Mouse (Mus musculus): ENCODE measurements around the gene Ajuba. TPM values are rescaled to one million over a fixed set of nuclear protein-coding genes. Genes with fewer than 3 reads are reported as not detected.
"Not testable (repeated sequence)": the region's sequence is repeated elsewhere in the genome, so short reads cannot be mapped to it uniquely, and the experiment has no call there.

Ajuba gene
- polyA plus RNA-seq (2016; fragmentation: Nextera tagmentation; extraction: Ambion mirVana) = 67.8 and 69.0 TPM in 2 replicates

DNA sequence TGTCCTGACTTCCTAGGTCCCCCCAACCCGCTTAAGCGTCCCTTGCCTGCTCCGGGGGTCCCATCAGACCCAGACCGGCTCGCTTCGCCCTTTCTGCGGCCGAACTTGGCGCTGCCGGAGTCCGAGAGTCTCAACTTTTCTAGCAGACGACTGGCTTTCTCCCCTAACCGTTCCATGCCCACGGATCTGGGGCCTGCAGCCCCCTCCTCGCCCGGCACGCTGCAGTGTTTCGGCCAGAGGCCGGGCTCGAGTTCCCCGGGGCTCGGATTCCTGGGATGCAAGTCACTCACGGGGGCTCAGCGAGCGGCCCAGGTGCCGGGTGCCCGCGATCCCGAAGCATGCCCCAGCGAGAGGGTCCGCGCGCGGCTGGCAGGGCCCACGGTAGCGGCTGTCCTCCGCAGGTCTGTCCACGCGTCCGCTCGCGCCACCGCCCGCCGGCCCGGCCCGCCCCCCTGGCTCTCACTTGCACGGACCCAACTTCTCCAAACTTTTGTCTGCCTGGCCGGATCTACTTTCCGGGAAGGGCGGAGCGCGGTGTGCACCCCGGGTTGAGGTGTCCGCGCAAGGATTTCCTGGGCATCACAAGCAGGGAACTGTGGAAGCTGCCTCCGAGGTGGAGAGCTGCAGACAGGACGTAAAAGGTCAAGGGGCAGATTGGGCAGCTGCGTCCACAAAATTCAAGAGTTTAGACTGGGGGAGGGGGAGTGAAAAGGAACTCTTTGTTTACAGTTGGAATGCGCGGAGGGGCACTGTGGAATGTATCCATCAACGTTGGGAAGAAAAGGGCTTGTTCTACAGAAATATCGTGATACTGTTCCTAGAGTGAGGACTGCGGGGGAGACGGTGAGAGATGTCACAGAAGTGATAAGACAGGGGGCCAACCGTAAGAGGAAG, at the start of gene Ajuba:
Ajuba (minus strand) TSS at position 470 of the 894 bp plus-strand sequence.
- peaks cover 27% of the 10 kb centered on the region for H3K4me1 ChIP-seq
- under 1% methylated on average over 66 of the region's 66 CpGs for WGBS

DNA sequence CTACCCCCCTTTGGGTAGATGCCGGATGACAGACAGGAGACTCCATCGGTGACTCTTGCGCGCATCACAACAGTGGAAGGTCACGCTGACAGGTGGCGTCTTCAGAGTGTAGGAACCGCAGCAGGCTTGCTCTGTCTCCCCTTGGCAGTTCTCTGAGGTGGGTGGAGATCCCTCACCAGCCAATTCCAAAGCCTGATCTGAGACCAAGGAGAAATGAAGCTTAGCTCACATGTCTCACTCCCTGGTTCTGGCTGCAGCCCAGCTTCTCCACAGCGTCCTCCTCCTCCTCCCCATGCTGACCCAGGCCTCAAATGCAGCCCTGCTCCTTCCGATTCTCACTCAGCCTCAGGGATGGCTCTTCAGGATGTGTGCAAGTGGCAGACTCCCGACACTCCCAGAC, 47.6 kb upstream of the Ajuba start:
- no peaks in the 10 kb centered on the region for H3K9me3 ChIP-seq
- no peak overlapping the region for H3K4me3 ChIP-seq
- 53% methylated on average over 10 of the region's 10 CpGs for WGBS
- 0 out of 2 replicates have a peak, but pooled peaks cover 1% of the 10 kb centered on the region for H3K36me3 ChIP-seq
- no peak overlapping the region for H3K9ac ChIP-seq
- H3K4me1 ChIP-seq = no peaks in the 10 kb centered on the region
- H3K27me3 ChIP-seq = 0 out of 2 replicates have a peak, but pooled peaks cover 5% of the 10 kb centered on the region
- no peak overlapping the region for H3K4me2 ChIP-seq (replicated peaks)
- ATAC-seq (ENCODE audit: insufficient number of reproducible peaks, insufficient read depth, low FRiP score, low TSS enrichment) = no peak
- no peak overlapping the region for H3K27ac ChIP-seq

More for the DNA sequence above, at the start of gene Ajuba:
- H3K4me3 ChIP-seq = peak within 1 kb of the TSS; percentile 95
- ATAC-seq (ENCODE audit: insufficient number of reproducible peaks, insufficient read depth, low FRiP score, low TSS enrichment) = peak; percentile 54; the same call in 1 of the 2 replicates
- no peaks in the 10 kb centered on the region for H3K27me3 ChIP-seq
- peak within 1 kb of the TSS; percentile 99 for H3K9ac ChIP-seq
- H3K9me3 ChIP-seq = no peaks in the 10 kb centered on the region
- peak within 1 kb of the TSS; percentile 66 for H3K4me2 ChIP-seq (replicated peaks)
- peak within 1 kb of the TSS; percentile 96 for H3K27ac ChIP-seq
- H3K36me3 ChIP-seq = peaks cover 12% of the 10 kb centered on the region

DNA sequence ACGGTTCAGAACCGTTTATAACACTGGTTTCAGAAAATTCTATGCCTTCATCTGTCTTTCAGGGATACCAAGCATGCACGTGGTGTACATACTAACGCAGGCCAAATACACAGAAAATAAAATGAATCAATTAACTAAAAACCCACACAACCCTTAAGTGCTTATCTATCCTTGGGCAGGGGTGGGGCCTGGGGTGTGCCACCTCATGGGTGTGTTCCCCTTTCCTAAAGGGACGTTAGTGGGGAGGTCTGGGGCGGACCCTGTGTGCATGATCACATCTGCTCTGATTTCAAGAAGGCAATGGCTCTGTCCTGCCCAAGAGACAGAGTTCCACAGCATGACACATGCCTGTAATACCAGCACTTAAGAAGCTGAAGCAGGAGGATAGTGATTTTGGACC, 46.0 kb upstream of the Ajuba start:
- H3K9ac ChIP-seq = no peak overlapping the region
- 0 out of 2 replicates have a peak, but pooled peaks cover 5% of the 10 kb centered on the region for H3K27me3 ChIP-seq
- H3K4me3 ChIP-seq = no peak overlapping the region
- H3K4me1 ChIP-seq = no peaks in the 10 kb centered on the region
- H3K4me2 ChIP-seq (replicated peaks) = no peak overlapping the region
- H3K36me3 ChIP-seq = no peaks in the 10 kb centered on the region
- 85% methylated on average over 6 of the region's 6 CpGs for WGBS
- no peak for ATAC-seq (ENCODE audit: insufficient number of reproducible peaks, insufficient read depth, low FRiP score, low TSS enrichment)
- no peaks in the 10 kb centered on the region for H3K9me3 ChIP-seq
- no peak overlapping the region for H3K27ac ChIP-seq

DNA sequence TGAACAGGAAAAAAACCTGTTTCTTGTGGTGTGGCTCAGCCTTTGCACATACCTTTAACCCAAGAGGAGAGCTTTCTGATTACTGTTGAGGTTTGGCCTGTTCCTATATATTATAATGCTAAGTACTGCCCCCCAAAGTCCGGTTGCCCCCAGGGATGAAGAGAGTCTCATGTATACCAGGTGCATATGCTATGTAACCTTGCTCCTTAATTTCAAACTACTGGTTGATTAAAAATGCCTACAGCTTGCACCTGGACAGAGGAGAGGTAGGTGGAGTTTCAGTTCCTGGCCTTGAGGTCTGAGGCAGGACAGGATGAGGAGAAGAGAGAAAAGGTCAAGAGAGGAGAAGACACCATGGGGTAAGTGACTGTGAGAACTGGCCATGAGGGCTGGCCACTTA, 43.8 kb upstream of the Ajuba start, which contains the start of gene Psmb11:
Psmb11 (plus strand) TSS at position 301 of the 400 bp plus-strand sequence.
- no peak for ATAC-seq (ENCODE audit: insufficient number of reproducible peaks, insufficient read depth, low FRiP score, low TSS enrichment)
- H3K4me1 ChIP-seq = 0 out of 2 replicates have a peak, but pooled peaks cover 5% of the 10 kb centered on the region
- H3K27ac ChIP-seq = no peak within 1 kb of the TSS
- WGBS = 78% methylated on average over 1 of the region's 1 CpGs
- no peak within 1 kb of the TSS for H3K4me3 ChIP-seq
- H3K4me2 ChIP-seq (replicated peaks) = no peak within 1 kb of the TSS
- H3K9ac ChIP-seq = no peak within 1 kb of the TSS
- H3K36me3 ChIP-seq = peaks cover 5% of the 10 kb centered on the region; the same call in 1 of the 2 replicates
- no peaks in the 10 kb centered on the region for H3K9me3 ChIP-seq
- 0 out of 2 replicates have a peak, but pooled peaks cover 5% of the 10 kb centered on the region for H3K27me3 ChIP-seq

DNA sequence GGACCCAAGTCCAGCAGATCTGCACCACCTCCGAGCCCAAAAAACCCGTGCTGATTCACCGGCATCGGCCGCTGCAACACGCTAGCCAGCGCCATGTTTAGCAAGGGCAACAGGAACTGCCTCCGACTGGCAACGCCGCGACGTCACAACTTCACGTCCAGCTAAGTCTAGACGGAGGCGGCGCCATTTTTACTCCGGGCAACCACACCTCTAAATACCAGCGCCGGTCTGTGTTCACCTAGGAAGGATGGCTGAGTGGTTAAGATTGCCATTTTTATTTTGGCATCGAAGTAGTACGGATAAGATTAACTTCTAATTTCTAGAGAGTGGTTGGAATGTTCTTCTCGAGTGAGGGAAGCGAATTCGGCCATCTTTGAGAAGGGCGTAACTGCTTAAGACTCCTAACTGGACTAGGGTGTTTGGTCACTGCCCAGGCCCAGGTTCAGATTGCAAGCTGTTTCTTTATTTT, 40.6 kb upstream of the Ajuba start, which contains the start of gene Psmb5:
Psmb5 (minus strand) TSS at position 126 of the 469 bp plus-strand sequence.
- under 1% methylated on average over 25 of the region's 25 CpGs for WGBS
- Histone ChIP-seq H3K36me3 (peaks cover 27% of the 10 kb centered on the region), H3K9me3 (no peaks in the 10 kb centered on the region), H3K27me3 (no peaks in the 10 kb centered on the region), H3K4me2 (replicated peaks) (peak within 1 kb of the TSS; percentile 67), H3K27ac (peak within 1 kb of the TSS; percentile 86), H3K4me1 (0 out of 2 replicates have a peak, but pooled peaks cover 5% of the 10 kb centered on the region), H3K9ac (peak within 1 kb of the TSS; percentile 86), H3K4me3 (peak within 1 kb of the TSS; percentile 88)
- peak; percentile 81 for ATAC-seq (ENCODE audit: insufficient number of reproducible peaks, insufficient read depth, low FRiP score, low TSS enrichment)

DNA sequence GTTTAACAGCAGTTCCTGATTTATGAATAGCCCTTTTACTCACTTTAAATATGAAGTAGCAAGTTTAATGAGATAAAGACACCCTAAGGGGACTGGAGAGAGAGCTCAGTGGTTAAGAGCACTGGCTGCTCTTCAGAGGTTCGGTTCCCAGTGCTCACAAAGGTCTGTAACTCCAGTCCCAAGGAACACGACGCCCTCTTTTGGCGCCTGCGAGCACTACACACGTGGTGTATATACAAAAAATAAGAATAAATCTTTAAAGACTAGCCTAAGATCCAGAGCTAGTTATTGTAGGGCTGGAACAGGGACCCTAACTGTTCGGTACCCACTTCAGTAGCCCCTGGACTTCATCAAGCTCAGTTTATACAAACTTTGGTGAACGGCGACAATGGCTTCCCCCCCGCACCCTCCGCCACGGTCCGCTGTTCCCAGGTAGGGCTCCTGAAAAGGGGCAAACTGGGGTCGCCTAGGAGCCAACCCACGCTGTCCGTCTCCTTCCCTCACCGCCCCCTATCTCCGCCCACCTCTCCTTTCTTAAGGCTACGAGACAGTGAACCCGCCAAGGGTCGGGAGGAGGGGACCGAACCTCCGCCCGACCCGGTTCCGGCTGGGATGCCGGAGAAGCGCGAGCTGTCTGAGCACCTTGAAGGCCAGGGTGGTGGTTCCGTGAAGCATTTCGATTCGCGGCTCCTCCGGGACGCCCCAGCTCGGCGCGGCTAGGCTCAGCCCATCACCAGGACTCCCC, 40.0 kb upstream of the Ajuba start:
- H3K36me3 ChIP-seq = peaks cover 33% of the 10 kb centered on the region
- H3K4me3 ChIP-seq = peak overlapping the region; percentile 88
- 0 out of 2 replicates have a peak, but pooled peaks cover 5% of the 10 kb centered on the region for H3K4me1 ChIP-seq
- WGBS = 2% methylated on average over 38 of the region's 38 CpGs
- no peaks in the 10 kb centered on the region for H3K9me3 ChIP-seq
- peak overlapping the region; percentile 86 for H3K9ac ChIP-seq
- peak overlapping the region; percentile 86 for H3K27ac ChIP-seq
- peak overlapping the region; percentile 67 for H3K4me2 ChIP-seq (replicated peaks)
- ATAC-seq (ENCODE audit: insufficient number of reproducible peaks, insufficient read depth, low FRiP score, low TSS enrichment) = peak; percentile 11; the same call in 1 of the 2 replicates
- no peaks in the 10 kb centered on the region for H3K27me3 ChIP-seq

DNA sequence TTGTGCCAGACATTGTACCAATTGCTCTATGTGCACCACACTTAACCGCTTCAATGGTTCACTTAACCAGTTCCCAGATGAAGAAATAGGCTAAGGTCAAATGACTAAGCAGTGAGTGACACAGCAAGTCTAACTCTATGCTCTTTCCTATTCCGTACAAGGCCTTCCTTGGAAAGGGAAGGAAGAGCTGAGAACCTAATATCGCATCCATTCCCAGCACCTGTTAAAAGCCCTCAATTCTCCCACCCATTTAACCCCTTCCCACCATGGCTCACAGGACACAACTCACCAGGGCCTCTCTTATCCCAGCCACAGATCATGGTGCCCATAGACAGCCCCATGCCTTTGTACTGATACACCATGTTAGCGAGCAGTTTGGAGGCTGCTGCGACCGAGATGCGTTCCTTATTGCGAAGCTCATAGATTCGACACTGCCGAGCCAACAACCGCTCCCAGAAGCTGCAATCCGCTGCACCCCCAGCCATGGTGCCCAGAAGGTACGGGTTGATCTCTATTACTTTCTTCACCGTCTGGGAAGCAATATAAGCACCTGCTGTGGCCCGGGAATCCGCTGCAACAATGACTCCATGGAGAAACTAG, 39.0 kb upstream of the Ajuba start:
- Histone ChIP-seq H3K4me3 (no peak overlapping the region), H3K9ac (no peak overlapping the region), H3K9me3 (no peaks in the 10 kb centered on the region), H3K36me3 (peaks cover 41% of the 10 kb centered on the region), H3K4me2 (replicated peaks) (peak overlapping the region; percentile 67; the same call in 1 of the 2 replicates), H3K4me1 (0 out of 2 replicates have a peak, but pooled peaks cover 5% of the 10 kb centered on the region), H3K27ac (no peak overlapping the region), H3K27me3 (no peaks in the 10 kb centered on the region)
- WGBS = 90% methylated on average over 16 of the region's 16 CpGs
- no peak for ATAC-seq (ENCODE audit: insufficient number of reproducible peaks, insufficient read depth, low FRiP score, low TSS enrichment)

DNA sequence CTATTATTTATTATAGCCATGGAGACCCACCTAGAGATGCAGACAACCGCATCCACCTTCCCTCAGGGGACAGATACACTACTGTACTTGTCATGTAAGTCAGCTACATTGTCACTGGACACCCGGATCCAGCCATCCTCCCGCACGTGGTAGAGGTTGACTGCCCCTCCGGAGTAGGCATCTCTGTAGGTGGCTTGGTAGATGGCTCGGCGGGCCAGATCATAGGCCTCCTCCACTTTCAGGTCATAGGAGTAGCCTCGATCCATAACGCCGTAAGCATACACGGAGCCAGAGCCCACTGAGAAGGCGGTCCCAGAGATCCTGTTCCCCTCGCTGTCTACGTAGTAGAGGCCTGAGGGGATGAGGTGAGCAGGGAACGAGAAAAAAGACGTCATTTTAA, 36.8 kb upstream of the Ajuba start:
- H3K9me3 ChIP-seq; H3K27me3 ChIP-seq; H3K4me2 ChIP-seq (replicated peaks); H3K9ac ChIP-seq; H3K4me1 ChIP-seq; H3K4me3 ChIP-seq; H3K27ac ChIP-seq; ATAC-seq (ENCODE audit: insufficient number of reproducible peaks, insufficient read depth, low FRiP score, low TSS enrichment): not testable (repeated sequence)
- H3K36me3 ChIP-seq = peaks cover 41% of the 10 kb centered on the region
- WGBS = 94% methylated on average over 16 of the region's 16 CpGs

DNA sequence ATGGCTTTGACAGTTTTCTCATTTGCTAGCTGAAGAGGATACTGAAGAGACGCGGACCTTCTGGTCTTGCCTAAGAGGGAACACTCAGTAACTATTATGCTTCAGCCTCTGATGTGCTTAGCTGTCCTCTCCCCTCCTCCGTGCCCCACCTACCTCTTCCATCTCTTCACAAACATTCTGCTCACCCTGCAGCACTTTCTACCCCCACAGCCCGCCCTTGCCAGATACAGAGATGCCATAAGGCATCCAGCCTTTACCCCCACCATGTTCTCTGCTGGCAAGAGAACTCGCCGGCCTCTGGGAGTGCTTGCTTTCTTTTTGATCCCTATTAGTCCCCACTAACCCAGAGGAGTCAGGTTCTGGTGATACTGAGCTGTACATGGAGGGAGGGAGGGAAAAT, 33.3 kb upstream of the Ajuba start:
- no peak overlapping the region for H3K27ac ChIP-seq
- no peak overlapping the region for H3K9ac ChIP-seq
- H3K36me3 ChIP-seq = peaks cover 34% of the 10 kb centered on the region
- no peaks in the 10 kb centered on the region for H3K4me1 ChIP-seq
- no peak overlapping the region for H3K4me3 ChIP-seq
- H3K27me3 ChIP-seq = no peaks in the 10 kb centered on the region
- no peak overlapping the region for H3K4me2 ChIP-seq (replicated peaks)
- 76% methylated on average over 6 of the region's 6 CpGs for WGBS
- no peaks in the 10 kb centered on the region for H3K9me3 ChIP-seq
- no peak for ATAC-seq (ENCODE audit: insufficient number of reproducible peaks, insufficient read depth, low FRiP score, low TSS enrichment)

DNA sequence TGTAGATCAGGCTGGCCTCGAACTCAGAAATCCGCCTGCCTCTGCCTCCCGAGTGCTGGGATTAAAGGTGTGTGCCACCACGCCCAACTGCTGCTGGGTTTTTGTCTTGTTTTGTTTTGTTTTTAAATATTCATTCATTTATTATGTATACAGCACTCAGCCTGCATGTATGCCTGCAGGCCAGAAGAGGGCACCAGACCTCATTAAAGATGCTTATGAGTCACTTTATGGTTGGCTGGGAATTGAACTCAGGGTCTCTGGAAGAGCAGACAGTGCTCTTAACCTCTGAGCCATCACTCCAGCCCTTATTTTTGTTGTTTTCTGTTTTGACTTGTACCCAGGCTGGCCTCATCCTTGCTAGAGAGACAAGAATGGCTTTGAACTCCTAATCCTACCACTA, 32.6 kb upstream of the Ajuba start:
- WGBS = 80% methylated on average over 4 of the region's 4 CpGs
- H3K4me2 ChIP-seq (replicated peaks) = no peak overlapping the region
- H3K4me1 ChIP-seq = no peaks in the 10 kb centered on the region; the same call in 1 of the 2 replicates
- H3K27me3 ChIP-seq = no peaks in the 10 kb centered on the region
- H3K9me3 ChIP-seq = no peaks in the 10 kb centered on the region
- peaks cover 27% of the 10 kb centered on the region for H3K36me3 ChIP-seq
- no peak overlapping the region for H3K4me3 ChIP-seq
- H3K9ac ChIP-seq = no peak overlapping the region
- H3K27ac ChIP-seq = no peak overlapping the region
- no peak for ATAC-seq (ENCODE audit: insufficient number of reproducible peaks, insufficient read depth, low FRiP score, low TSS enrichment)

DNA sequence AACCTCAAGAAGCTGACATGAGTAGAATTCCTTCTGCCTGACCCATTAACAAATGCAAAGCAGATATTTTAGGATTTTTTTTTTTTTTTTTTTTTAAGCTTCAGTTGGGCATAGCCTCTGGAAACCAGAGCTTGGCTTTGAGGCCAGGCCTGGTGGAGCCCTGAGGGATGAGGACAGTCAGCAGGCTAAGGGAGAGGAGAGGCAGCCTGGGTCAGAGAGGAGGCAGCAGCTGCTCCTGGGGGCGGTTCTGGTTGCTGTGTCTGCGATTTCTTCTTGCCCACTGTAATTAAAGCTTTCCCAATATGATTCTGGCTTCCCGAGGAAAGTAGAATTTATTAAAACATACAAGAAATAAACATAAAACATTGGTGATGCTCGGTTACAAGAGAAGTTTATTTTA, 31.9 kb upstream of the Ajuba start:
- Histone ChIP-seq H3K4me3 (no peak overlapping the region), H3K36me3 (peaks cover 20% of the 10 kb centered on the region), H3K27me3 (no peaks in the 10 kb centered on the region), H3K4me1 (peaks cover 3% of the 10 kb centered on the region), H3K9ac (no peak overlapping the region), H3K9me3 (no peaks in the 10 kb centered on the region), H3K27ac (0 out of 2 replicates have a peak overlapping the region, but pooled peaks have one; percentile 30), H3K4me2 (replicated peaks) (no peak overlapping the region)
- 59% methylated on average over 4 of the region's 4 CpGs for WGBS
- ATAC-seq (ENCODE audit: insufficient number of reproducible peaks, insufficient read depth, low FRiP score, low TSS enrichment) = no peak
